Mouse (Mus musculus): ENCODE results near the gene Col1a1. TPM values are rescaled to one million over a fixed set of nuclear protein-coding genes. Genes with fewer than 3 reads are reported as not detected.
A peak's percentile ranks its signal among the peaks of the same experiment; 100 is the strongest.

Col1a1 gene
- polyA plus RNA-seq, 1 experiment from 2014 or later = 135 TPM

DNA sequence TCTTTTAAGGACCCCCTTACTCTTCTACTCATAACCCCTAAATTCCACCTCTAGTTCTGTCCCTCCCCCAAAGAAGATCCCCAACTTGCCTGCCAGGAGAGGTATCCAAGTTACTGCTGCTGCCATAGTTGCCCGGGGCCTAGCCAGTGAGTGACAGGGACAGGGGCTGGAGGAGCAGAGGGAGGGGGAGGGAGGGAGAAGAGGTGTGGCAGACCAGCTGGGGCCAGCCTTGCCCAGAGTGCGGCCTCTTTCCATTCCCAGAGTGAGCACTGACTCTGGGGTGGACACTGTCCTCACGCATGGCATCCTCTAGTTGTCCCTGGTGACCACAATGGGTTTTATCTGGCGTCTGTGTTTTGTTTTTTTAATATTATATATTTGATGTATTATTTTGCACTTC, 37.3 kb downstream of the Col1a1 start:
- H3K4me1 ChIP-seq (replicated peaks; ENCODE audit: control insufficient read depth, insufficient read depth, low read length) = no peaks in the 10 kb centered on the region
- no peaks in the 10 kb centered on the region for H3K27me3 ChIP-seq (ENCODE audit: control insufficient read depth, insufficient read depth, low read length)
- no peak overlapping the region for H3K4me3 ChIP-seq (ENCODE audit: low read depth, low read length)
- H3K9me3 ChIP-seq (ENCODE audit: control insufficient read depth, low read length) = no peaks in the 10 kb centered on the region
- DNase-seq (ENCODE audit: low spot score) (peak; percentile 53), ATAC-seq (ENCODE audit: low FRiP score) (peak; percentile 58; the same call in 1 of the 2 replicates)
- H3K27ac ChIP-seq (ENCODE audit: low read depth, low read length) = no peak overlapping the region
- no peaks in the 10 kb centered on the region for H3K36me3 ChIP-seq (ENCODE audit: control insufficient read depth, insufficient read depth, low read length)
- no peak overlapping the region for H3K9ac ChIP-seq (ENCODE audit: low read depth, low read length)
- WGBS = 47% methylated on average over 4 of the region's 4 CpGs
- H3K4me2 ChIP-seq (replicated peaks; ENCODE audit: low read depth, low read length) = no peak overlapping the region

- Histone ChIP-seq H3K4me1 (replicated peaks; ENCODE audit: control insufficient read depth, insufficient read depth, low read length) (no peaks in the 10 kb centered on the region; the same call in 1 of the 2 replicates), H3K4me3 (ENCODE audit: low read depth, low read length) (no peak overlapping the region), H3K9me3 (ENCODE audit: control insufficient read depth, low read length) (no peaks in the 10 kb centered on the region), H3K9ac (ENCODE audit: low read depth, low read length) (no peak overlapping the region), H3K4me2 (replicated peaks; ENCODE audit: low read depth, low read length) (no peak overlapping the region), H3K36me3 (ENCODE audit: control insufficient read depth, insufficient read depth, low read length) (no peaks in the 10 kb centered on the region), H3K27ac (ENCODE audit: low read depth, low read length) (no peak overlapping the region), H3K27me3 (ENCODE audit: control insufficient read depth, insufficient read depth, low read length) (no peaks in the 10 kb centered on the region)
- ATAC-seq (ENCODE audit: low FRiP score) (no peak), DNase-seq (ENCODE audit: low spot score) (no peak)
- WGBS = 91% methylated on average over 2 of the region's 2 CpGs
Observed at GRCm38 (mm10) chr11:94974951-94975350, 38.9 kb downstream of the Col1a1 start.

GRCm38 (mm10) chr11:94976199-94976598, 40.2 kb downstream of the Col1a1 start, which contains the start of gene Sgca:
TSS of gene Sgca (minus strand) at chr11:94976327.
- H3K4me1 ChIP-seq (replicated peaks; ENCODE audit: control insufficient read depth, insufficient read depth, low read length) = no peaks in the 10 kb centered on the region; the same call in 1 of the 2 replicates
- 77% methylated on average over 5 of the region's 5 CpGs for WGBS
- no peak within 1 kb of the TSS for H3K4me3 ChIP-seq (ENCODE audit: low read depth, low read length)
- H3K9me3 ChIP-seq (ENCODE audit: control insufficient read depth, low read length) = no peaks in the 10 kb centered on the region
- no peaks in the 10 kb centered on the region for H3K36me3 ChIP-seq (ENCODE audit: control insufficient read depth, insufficient read depth, low read length)
- H3K27me3 ChIP-seq (ENCODE audit: control insufficient read depth, insufficient read depth, low read length) = no peaks in the 10 kb centered on the region
- DNase-seq (ENCODE audit: low spot score) (no peak), ATAC-seq (ENCODE audit: low FRiP score) (no peak)
- no peak within 1 kb of the TSS for H3K9ac ChIP-seq (ENCODE audit: low read depth, low read length)
- H3K27ac ChIP-seq (ENCODE audit: low read depth, low read length) = no peak within 1 kb of the TSS
- no peak within 1 kb of the TSS for H3K4me2 ChIP-seq (replicated peaks; ENCODE audit: low read depth, low read length)

DNA sequence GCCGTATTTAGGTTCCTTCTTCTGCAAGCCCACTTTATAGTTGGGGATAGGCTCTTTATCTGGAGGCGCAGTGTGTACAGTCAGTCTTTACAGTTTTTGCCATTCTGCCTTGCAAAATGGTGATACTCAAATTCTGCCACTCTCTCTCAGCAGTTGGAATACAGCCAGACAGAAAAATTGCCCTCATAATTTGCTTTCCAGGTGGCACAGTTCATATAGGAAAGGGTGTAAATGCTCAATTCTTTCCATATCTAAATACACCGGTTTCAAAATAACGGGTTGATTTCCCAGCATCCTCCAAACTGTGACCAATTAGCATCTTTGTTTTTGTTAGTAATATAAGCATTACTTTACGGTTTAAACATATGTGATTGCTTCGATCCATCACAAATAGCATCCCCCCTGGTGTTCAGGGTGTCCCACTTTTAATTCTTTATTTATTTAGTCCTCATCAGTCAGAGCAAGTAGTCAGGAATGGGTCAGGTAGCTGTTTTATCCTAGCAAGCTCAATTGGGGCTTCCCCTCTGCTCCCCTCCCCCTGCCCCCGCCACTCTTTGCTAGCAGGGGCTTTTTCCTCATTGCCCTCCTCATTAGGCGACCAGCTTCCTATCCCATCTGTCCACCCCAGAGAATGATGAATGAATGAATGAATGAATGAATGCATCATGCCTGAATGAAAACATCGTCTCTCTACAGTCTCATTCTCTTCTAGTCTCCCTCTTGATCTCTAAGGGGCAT, 42.3 kb downstream of the Col1a1 start:
- DNase-seq (ENCODE audit: low spot score) (no peak), ATAC-seq (ENCODE audit: low FRiP score) (peak; percentile 79)
- H3K9me3 ChIP-seq (ENCODE audit: control insufficient read depth, low read length) = no peaks in the 10 kb centered on the region
- H3K4me1 ChIP-seq (replicated peaks; ENCODE audit: control insufficient read depth, insufficient read depth, low read length) = no peaks in the 10 kb centered on the region; the same call in 1 of the 2 replicates
- H3K27me3 ChIP-seq (ENCODE audit: control insufficient read depth, insufficient read depth, low read length) = no peaks in the 10 kb centered on the region
- peak overlapping the region; percentile 54 for H3K9ac ChIP-seq (ENCODE audit: low read depth, low read length)
- H3K4me2 ChIP-seq (replicated peaks; ENCODE audit: low read depth, low read length) = peak overlapping the region; percentile 25
- 50% methylated on average over 9 of the region's 9 CpGs for WGBS
- H3K36me3 ChIP-seq (ENCODE audit: control insufficient read depth, insufficient read depth, low read length) = no peaks in the 10 kb centered on the region
- peak overlapping the region; percentile 86 for H3K27ac ChIP-seq (ENCODE audit: low read depth, low read length)
- H3K4me3 ChIP-seq (ENCODE audit: low read depth, low read length) = peak overlapping the region; percentile 14; the same call in 1 of the 2 replicates

DNA sequence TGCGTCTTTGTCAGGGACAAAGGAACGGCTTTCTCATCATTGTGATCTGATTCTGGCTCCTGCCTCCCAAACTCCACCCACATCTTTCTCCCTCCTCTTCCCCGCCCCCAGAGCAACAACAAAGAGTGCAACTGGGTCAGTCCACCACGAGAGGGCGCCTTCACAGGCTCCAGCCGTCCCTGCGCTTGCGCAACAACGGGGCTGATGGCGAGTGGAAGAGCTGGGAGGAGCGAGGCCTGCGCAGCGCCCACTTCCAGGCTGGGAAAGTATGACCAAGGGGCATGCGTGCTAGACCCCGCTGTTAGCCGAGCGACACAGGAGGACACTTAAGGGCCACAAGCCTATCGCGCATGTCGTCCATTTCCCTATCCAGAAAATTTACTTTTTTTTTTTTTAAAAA, 42.9 kb downstream of the Col1a1 start:
- Histone ChIP-seq H3K9me3 (ENCODE audit: control insufficient read depth, low read length) (no peaks in the 10 kb centered on the region), H3K27ac (ENCODE audit: low read depth, low read length) (peak overlapping the region; percentile 86), H3K27me3 (ENCODE audit: control insufficient read depth, insufficient read depth, low read length) (no peaks in the 10 kb centered on the region), H3K4me1 (replicated peaks; ENCODE audit: control insufficient read depth, insufficient read depth, low read length) (no peaks in the 10 kb centered on the region; the same call in 1 of the 2 replicates), H3K36me3 (ENCODE audit: control insufficient read depth, insufficient read depth, low read length) (no peaks in the 10 kb centered on the region), H3K4me3 (ENCODE audit: low read depth, low read length) (peak overlapping the region; percentile 14; the same call in 1 of the 2 replicates), H3K9ac (ENCODE audit: low read depth, low read length) (peak overlapping the region; percentile 54), H3K4me2 (replicated peaks; ENCODE audit: low read depth, low read length) (peak overlapping the region; percentile 25)
- WGBS = 0% methylated on average over 20 of the region's 20 CpGs
- DNase-seq (ENCODE audit: low spot score) (peak; percentile 98), ATAC-seq (ENCODE audit: low FRiP score) (peak; percentile 92)

DNA sequence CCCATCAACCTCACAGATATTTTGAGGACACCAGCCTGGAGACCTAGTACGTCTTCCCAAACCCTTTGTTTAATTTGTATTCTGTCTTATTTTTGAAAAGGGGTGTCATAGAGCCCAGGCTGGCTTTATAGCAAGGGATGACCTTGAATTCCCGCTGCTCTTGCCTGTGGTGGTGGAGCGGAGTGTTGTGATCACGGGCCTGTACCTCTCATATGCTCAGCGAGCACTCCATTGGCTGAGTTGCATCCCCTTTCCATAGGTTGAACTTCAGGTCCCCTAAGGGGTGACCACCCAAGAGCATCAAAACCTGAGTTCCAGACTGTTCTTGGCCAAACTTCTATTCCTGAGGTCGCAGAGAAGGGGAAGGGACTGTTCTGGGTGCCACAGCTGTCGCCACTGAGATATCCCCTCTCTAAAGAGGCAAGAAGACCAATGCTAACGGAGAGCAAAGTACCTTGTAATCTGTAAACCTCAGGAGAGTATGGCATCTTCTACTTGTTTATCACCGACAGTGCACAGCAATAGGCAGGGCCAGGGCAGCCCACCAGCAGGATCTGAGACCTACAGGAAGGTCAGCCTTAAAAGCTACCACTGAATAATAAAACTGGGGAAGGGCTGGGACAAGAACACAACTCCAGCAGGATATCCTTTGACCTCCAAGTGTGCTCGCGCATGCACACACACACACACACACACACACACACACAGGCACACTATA, 43.6 kb downstream of the Col1a1 start:
- H3K9me3 ChIP-seq (ENCODE audit: control insufficient read depth, low read length) = no peaks in the 10 kb centered on the region
- H3K27me3 ChIP-seq (ENCODE audit: control insufficient read depth, insufficient read depth, low read length) = no peaks in the 10 kb centered on the region
- H3K4me3 ChIP-seq (ENCODE audit: low read depth, low read length) = no peak overlapping the region
- H3K36me3 ChIP-seq (ENCODE audit: control insufficient read depth, insufficient read depth, low read length) = no peaks in the 10 kb centered on the region
- peak overlapping the region; percentile 25; the same call in 1 of the 2 replicates for H3K4me2 ChIP-seq (replicated peaks; ENCODE audit: low read depth, low read length)
- DNase-seq (ENCODE audit: low spot score) (no peak), ATAC-seq (ENCODE audit: low FRiP score) (peak; percentile 29; the same call in 1 of the 2 replicates)
- H3K9ac ChIP-seq (ENCODE audit: low read depth, low read length) = peak overlapping the region; percentile 54; the same call in 1 of the 2 replicates
- peak overlapping the region; percentile 4; the same call in 1 of the 2 replicates for H3K27ac ChIP-seq (ENCODE audit: low read depth, low read length)
- H3K4me1 ChIP-seq (replicated peaks; ENCODE audit: control insufficient read depth, insufficient read depth, low read length) = no peaks in the 10 kb centered on the region; the same call in 1 of the 2 replicates
- 76% methylated on average over 11 of the region's 11 CpGs for WGBS

- 48% methylated on average over 1 of the region's 1 CpGs for WGBS
- no peak for DNase-seq (ENCODE audit: low spot score)
- H3K27me3 ChIP-seq (ENCODE audit: control insufficient read depth, insufficient read depth, low read length) = no peaks in the 10 kb centered on the region
- H3K4me1 ChIP-seq (replicated peaks; ENCODE audit: control insufficient read depth, insufficient read depth, low read length) = peaks cover 7% of the 10 kb centered on the region
- H3K9me3 ChIP-seq (ENCODE audit: control insufficient read depth, low read length) = no peaks in the 10 kb centered on the region
- no peak for ATAC-seq (ENCODE audit: low FRiP score)
- no peak overlapping the region for H3K4me3 ChIP-seq (ENCODE audit: low read depth, low read length)
- no peak overlapping the region for H3K9ac ChIP-seq (ENCODE audit: low read depth, low read length)
- H3K27ac ChIP-seq (ENCODE audit: low read depth, low read length) = no peak overlapping the region
- H3K36me3 ChIP-seq (ENCODE audit: control insufficient read depth, insufficient read depth, low read length) = no peaks in the 10 kb centered on the region
- no peak overlapping the region for H3K4me2 ChIP-seq (replicated peaks; ENCODE audit: low read depth, low read length)
Observed at GRCm38 (mm10) chr11:94985140-94985539, 49.1 kb downstream of the Col1a1 start.

DNA sequence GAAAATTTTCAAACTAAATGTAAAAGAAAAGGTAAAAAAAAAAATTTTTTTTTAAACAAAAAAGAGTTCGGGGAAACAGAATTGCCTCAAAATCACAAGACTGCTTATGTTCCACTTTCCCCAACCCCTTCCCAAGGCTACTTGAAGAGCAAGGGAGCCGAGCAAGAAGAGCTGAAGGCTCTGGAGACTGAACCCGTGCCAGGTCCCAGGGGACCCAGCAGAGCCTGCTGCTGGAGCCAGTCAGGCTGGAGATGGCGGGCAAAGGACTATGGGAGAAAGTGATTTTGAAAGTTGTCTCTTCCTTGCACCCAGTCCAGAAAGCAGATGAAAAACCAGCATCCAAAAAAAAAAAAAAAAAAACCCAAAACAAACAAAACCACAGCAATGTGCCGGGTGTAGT, 49.8 kb downstream of the Col1a1 start:
- no peaks in the 10 kb centered on the region for H3K27me3 ChIP-seq (ENCODE audit: control insufficient read depth, insufficient read depth, low read length)
- H3K4me3 ChIP-seq (ENCODE audit: low read depth, low read length) = no peak overlapping the region
- WGBS = 75% methylated on average over 5 of the region's 5 CpGs
- no peak overlapping the region for H3K27ac ChIP-seq (ENCODE audit: low read depth, low read length)
- DNase-seq (ENCODE audit: low spot score) (no peak), ATAC-seq (ENCODE audit: low FRiP score) (no peak)
- H3K4me1 ChIP-seq (replicated peaks; ENCODE audit: control insufficient read depth, insufficient read depth, low read length) = peaks cover 9% of the 10 kb centered on the region
- H3K4me2 ChIP-seq (replicated peaks; ENCODE audit: low read depth, low read length) = no peak overlapping the region
- no peaks in the 10 kb centered on the region for H3K36me3 ChIP-seq (ENCODE audit: control insufficient read depth, insufficient read depth, low read length)
- no peak overlapping the region for H3K9ac ChIP-seq (ENCODE audit: low read depth, low read length)
- no peaks in the 10 kb centered on the region for H3K9me3 ChIP-seq (ENCODE audit: control insufficient read depth, low read length)
